Mouse (Mus musculus): ENCODE data around the gene Cdkn2aipnl. TPM values are rescaled to one million over a fixed set of nuclear protein-coding genes. Genes with fewer than 3 reads are reported as not detected.

Cdkn2aipnl gene
- polyA plus RNA-seq, 1 experiment from 2014 or later: 87.0 TPM

- ATAC-seq: no peak
- Histone ChIP-seq H3K27me3 (replicated peaks; ENCODE audit: control insufficient read depth, insufficient read depth, low read length) (no peaks in the 10 kb centered on the region), H3K9me3 (ENCODE audit: control insufficient read depth, low read length) (no peaks in the 10 kb centered on the region), H3K9ac (ENCODE audit: low read depth, low read length) (no peak overlapping the region), H3K27ac (ENCODE audit: low read length) (no peak overlapping the region), H3K4me2 (ENCODE audit: low read depth, low read length) (no peak overlapping the region), H3K4me1 (ENCODE audit: control insufficient read depth, insufficient read depth, low read length) (peaks cover 7% of the 10 kb centered on the region; the same call in 1 of the 2 replicates), H3K36me3 (ENCODE audit: control insufficient read depth, insufficient read depth, low read length) (no peaks in the 10 kb centered on the region), H3K4me3 (ENCODE audit: low read length) (no peak overlapping the region)
- 82% methylated on average over 3 of the region's 3 CpGs for WGBS
Observed at GRCm38 (mm10) chr11:51944239-51944638, 23.2 kb upstream of the Cdkn2aipnl start.

DNA sequence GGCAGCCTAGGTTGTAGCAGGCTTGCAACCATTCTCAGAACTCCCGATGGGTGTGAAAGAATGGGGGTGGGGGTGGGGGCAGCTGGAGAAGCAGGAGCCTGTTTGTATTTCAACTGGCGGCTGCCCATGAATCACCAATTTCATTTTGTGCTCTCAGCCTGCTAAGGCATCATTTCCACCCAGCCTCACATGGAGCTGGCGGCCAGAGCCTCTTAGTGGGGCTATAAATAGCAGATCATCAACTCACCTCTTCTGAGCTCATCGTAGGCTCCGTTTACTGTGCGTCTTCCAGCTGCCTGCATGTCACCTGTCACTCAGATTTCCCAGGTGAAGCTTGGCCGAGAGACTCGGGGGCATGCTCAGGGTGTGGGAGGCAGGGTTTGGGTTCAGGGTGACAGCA lies 21.9 kb upstream of the Cdkn2aipnl start:
- WGBS: 11% methylated on average over 8 of the region's 8 CpGs
- 0 out of 2 replicates have a peak, but pooled peaks have one; percentile 11 for ATAC-seq
- H3K9me3 ChIP-seq (ENCODE audit: control insufficient read depth, low read length): no peaks in the 10 kb centered on the region
- no peak overlapping the region for H3K4me2 ChIP-seq (ENCODE audit: low read depth, low read length)
- H3K4me3 ChIP-seq (ENCODE audit: low read length): no peak overlapping the region
- H3K27me3 ChIP-seq (replicated peaks; ENCODE audit: control insufficient read depth, insufficient read depth, low read length): no peaks in the 10 kb centered on the region
- no peak overlapping the region for H3K27ac ChIP-seq (ENCODE audit: low read length)
- peaks cover 7% of the 10 kb centered on the region; the same call in 1 of the 2 replicates for H3K4me1 ChIP-seq (ENCODE audit: control insufficient read depth, insufficient read depth, low read length)
- no peaks in the 10 kb centered on the region for H3K36me3 ChIP-seq (ENCODE audit: control insufficient read depth, insufficient read depth, low read length)
- no peak overlapping the region; the same call in 1 of the 2 replicates for H3K9ac ChIP-seq (ENCODE audit: low read depth, low read length)

DNA sequence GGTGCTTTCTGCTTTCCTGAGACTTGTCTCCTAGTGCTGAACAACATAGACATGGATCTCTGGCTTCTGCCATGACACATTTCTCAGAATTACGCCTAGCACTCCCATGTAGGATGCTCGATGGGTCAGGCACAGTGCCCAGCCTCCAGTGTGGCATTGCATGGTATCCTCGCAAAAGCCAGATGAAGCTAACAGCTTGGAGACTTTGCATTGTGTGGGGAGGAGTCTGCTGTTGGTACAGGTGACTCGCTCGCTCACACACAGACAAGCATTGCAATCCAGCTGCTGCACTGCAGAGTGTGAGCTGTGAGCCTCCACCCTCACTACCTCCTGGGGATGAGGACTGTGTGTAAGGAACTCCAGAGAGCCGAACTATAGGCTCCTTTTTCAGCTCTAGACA lies 21.3 kb upstream of the Cdkn2aipnl start:
- H3K9me3 ChIP-seq (ENCODE audit: control insufficient read depth, low read length): no peaks in the 10 kb centered on the region
- no peak overlapping the region for H3K4me2 ChIP-seq (ENCODE audit: low read depth, low read length)
- H3K36me3 ChIP-seq (ENCODE audit: control insufficient read depth, insufficient read depth, low read length): no peaks in the 10 kb centered on the region
- H3K27me3 ChIP-seq (replicated peaks; ENCODE audit: control insufficient read depth, insufficient read depth, low read length): no peaks in the 10 kb centered on the region
- peaks cover 7% of the 10 kb centered on the region; the same call in 1 of the 2 replicates for H3K4me1 ChIP-seq (ENCODE audit: control insufficient read depth, insufficient read depth, low read length)
- no peak overlapping the region for H3K9ac ChIP-seq (ENCODE audit: low read depth, low read length)
- no peak overlapping the region for H3K27ac ChIP-seq (ENCODE audit: low read length)
- no peak overlapping the region for H3K4me3 ChIP-seq (ENCODE audit: low read length)
- ATAC-seq: no peak
- 77% methylated on average over 6 of the region's 6 CpGs for WGBS

DNA sequence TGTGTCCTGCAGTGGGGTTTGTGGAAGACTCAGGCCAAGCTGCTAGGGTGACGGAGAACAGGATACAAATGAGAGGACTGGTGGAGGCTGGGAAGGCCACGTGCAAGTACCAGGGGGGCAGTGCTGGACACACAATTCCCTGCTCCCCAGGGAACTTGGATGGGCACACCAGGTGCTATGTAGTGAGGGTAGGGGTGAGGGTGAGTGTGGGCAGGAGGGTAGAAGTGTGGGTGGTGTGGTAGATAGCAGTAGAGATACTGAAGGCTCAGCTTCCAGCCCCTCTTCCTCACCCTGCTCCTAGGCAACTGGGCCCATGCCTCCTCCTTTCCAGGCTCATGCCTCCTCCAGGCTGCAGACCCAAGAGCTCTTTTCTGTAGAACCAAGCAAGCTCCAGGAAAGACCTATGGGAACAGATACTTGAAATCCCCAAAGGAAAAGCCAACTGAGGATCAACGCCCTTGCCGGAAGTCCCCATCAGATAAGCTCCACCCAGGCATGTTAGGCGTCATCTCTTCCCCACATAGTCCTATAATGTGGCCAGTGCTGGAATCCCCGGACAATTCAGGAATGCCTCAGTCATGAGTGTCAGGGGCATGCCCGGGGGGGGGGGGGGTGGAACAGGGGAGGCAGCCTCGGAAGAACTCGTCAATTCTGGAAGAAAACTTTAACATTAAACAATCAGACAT lies 18.2 kb upstream of the Cdkn2aipnl start:
- 73% methylated on average over 9 of the region's 9 CpGs for WGBS
- no peak overlapping the region for H3K9ac ChIP-seq (ENCODE audit: low read depth, low read length)
- H3K27me3 ChIP-seq (replicated peaks; ENCODE audit: control insufficient read depth, insufficient read depth, low read length): no peaks in the 10 kb centered on the region
- H3K36me3 ChIP-seq (ENCODE audit: control insufficient read depth, insufficient read depth, low read length): no peaks in the 10 kb centered on the region
- peaks cover 5% of the 10 kb centered on the region; the same call in 1 of the 2 replicates for H3K4me1 ChIP-seq (ENCODE audit: control insufficient read depth, insufficient read depth, low read length)
- H3K27ac ChIP-seq (ENCODE audit: low read length): no peak overlapping the region
- ATAC-seq: no peak
- H3K9me3 ChIP-seq (ENCODE audit: control insufficient read depth, low read length): no peaks in the 10 kb centered on the region
- H3K4me2 ChIP-seq (ENCODE audit: low read depth, low read length): no peak overlapping the region
- H3K4me3 ChIP-seq (ENCODE audit: low read length): no peak overlapping the region

DNA sequence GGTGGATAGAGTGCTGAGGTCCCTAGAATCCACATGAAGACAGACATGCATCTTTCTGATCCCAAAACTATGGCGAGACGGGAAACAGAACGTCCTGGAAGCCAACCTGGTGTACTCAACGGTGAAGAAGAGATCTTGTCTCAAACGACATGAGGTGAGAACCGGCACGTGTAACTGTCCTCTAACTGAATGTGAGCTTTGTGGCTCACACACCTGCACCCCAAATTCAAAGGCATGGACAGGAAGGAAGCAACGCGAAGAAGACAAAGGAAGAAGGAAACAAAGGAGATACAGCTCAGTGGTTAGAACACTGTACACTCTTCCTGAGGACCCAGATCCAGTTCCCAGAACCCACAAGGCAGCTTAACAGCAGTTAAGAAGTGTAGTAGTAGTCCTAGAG lies 17.5 kb upstream of the Cdkn2aipnl start:
- ATAC-seq: no peak
- no peak overlapping the region for H3K4me2 ChIP-seq (ENCODE audit: low read depth, low read length)
- WGBS: 92% methylated on average over 9 of the region's 9 CpGs
- H3K27me3 ChIP-seq (replicated peaks; ENCODE audit: control insufficient read depth, insufficient read depth, low read length): no peaks in the 10 kb centered on the region
- no peak overlapping the region for H3K9ac ChIP-seq (ENCODE audit: low read depth, low read length)
- no peaks in the 10 kb centered on the region for H3K9me3 ChIP-seq (ENCODE audit: control insufficient read depth, low read length)
- H3K36me3 ChIP-seq (ENCODE audit: control insufficient read depth, insufficient read depth, low read length): no peaks in the 10 kb centered on the region
- H3K4me3 ChIP-seq (ENCODE audit: low read length): no peak overlapping the region
- H3K4me1 ChIP-seq (ENCODE audit: control insufficient read depth, insufficient read depth, low read length): peaks cover 4% of the 10 kb centered on the region; the same call in 1 of the 2 replicates
- no peak overlapping the region for H3K27ac ChIP-seq (ENCODE audit: low read length)

DNA sequence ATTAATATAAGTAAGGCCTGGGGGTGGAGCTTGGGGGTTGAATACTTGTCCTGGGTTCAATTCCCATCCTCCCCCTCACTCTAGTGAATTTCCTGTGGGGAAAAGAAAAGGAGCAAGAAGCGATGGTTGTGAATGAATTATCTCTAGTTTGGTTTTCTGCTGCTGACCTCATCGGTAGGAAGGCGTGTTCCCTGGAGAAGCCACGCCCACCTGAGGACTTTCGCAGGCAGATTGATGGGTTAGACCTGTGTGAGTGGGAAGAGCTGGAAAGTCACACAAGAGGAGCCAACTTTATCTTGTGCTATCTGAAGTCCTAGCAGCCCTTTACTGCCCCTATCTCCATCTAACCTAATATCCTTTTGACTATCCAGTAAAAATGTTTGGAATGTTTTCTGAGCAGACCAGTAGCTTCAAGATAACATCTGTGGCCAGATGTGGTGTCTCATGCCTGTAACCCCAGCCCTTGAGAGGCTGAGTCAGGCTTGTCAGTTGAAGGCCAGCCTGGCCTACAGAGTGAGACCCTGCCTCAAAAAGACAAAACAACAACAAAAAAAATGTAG lies 15.5 kb upstream of the Cdkn2aipnl start:
- ATAC-seq: no peak
- H3K27me3 ChIP-seq (replicated peaks; ENCODE audit: control insufficient read depth, insufficient read depth, low read length): no peaks in the 10 kb centered on the region
- no peak overlapping the region for H3K4me3 ChIP-seq (ENCODE audit: low read length)
- no peaks in the 10 kb centered on the region for H3K36me3 ChIP-seq (ENCODE audit: control insufficient read depth, insufficient read depth, low read length)
- H3K9ac ChIP-seq (ENCODE audit: low read depth, low read length): no peak overlapping the region
- H3K4me1 ChIP-seq (ENCODE audit: control insufficient read depth, insufficient read depth, low read length): no peaks in the 10 kb centered on the region
- WGBS: 41% methylated on average over 5 of the region's 5 CpGs
- H3K9me3 ChIP-seq (ENCODE audit: control insufficient read depth, low read length): no peaks in the 10 kb centered on the region
- H3K27ac ChIP-seq (ENCODE audit: low read length): no peak overlapping the region
- no peak overlapping the region for H3K4me2 ChIP-seq (ENCODE audit: low read depth, low read length)

GRCm38 (mm10) chr11:51956112-51956511 lies 11.3 kb upstream of the Cdkn2aipnl start:
- no peaks in the 10 kb centered on the region for H3K9me3 ChIP-seq (ENCODE audit: control insufficient read depth, low read length)
- H3K27ac ChIP-seq (ENCODE audit: low read length): no peak overlapping the region
- H3K9ac ChIP-seq (ENCODE audit: low read depth, low read length): no peak overlapping the region
- H3K4me2 ChIP-seq (ENCODE audit: low read depth, low read length): no peak overlapping the region
- H3K36me3 ChIP-seq (ENCODE audit: control insufficient read depth, insufficient read depth, low read length): no peaks in the 10 kb centered on the region
- no peaks in the 10 kb centered on the region for H3K4me1 ChIP-seq (ENCODE audit: control insufficient read depth, insufficient read depth, low read length)
- H3K4me3 ChIP-seq (ENCODE audit: low read length): no peak overlapping the region
- 79% methylated on average over 9 of the region's 9 CpGs for WGBS
- H3K27me3 ChIP-seq (replicated peaks; ENCODE audit: control insufficient read depth, insufficient read depth, low read length): no peaks in the 10 kb centered on the region
- ATAC-seq: no peak

DNA sequence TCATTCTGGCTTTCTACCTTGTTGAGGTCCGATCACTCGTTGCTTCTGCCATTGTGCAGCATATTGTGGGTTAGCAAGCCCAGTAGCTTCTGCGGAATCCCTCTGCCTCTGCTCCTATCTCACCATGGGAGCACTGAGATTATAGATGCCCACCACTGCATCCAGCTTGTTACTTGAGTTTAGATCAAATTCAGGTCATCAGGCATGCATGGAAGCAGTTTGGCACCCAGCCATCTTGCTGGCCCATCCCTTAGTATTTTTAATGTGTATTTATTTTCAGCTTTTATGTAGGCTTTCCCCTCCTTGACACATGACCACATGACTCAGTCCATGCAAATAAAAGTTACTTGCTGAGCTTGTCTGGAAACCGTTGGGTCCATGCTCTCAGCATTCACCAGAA lies 9.7 kb upstream of the Cdkn2aipnl start:
- Histone ChIP-seq H3K9ac (ENCODE audit: low read depth, low read length) (no peak overlapping the region), H3K27me3 (replicated peaks; ENCODE audit: control insufficient read depth, insufficient read depth, low read length) (no peaks in the 10 kb centered on the region), H3K36me3 (ENCODE audit: control insufficient read depth, insufficient read depth, low read length) (no peaks in the 10 kb centered on the region), H3K9me3 (ENCODE audit: control insufficient read depth, low read length) (no peaks in the 10 kb centered on the region), H3K4me3 (ENCODE audit: low read length) (no peak overlapping the region), H3K4me1 (ENCODE audit: control insufficient read depth, insufficient read depth, low read length) (no peaks in the 10 kb centered on the region), H3K4me2 (ENCODE audit: low read depth, low read length) (no peak overlapping the region), H3K27ac (ENCODE audit: low read length) (no peak overlapping the region)
- ATAC-seq: no peak
- 80% methylated on average over 4 of the region's 4 CpGs for WGBS

GRCm38 (mm10) chr11:51959511-51959910 lies 8.0 kb upstream of the Cdkn2aipnl start:
- 85% methylated on average over 5 of the region's 5 CpGs for WGBS
- no peaks in the 10 kb centered on the region for H3K4me1 ChIP-seq (ENCODE audit: control insufficient read depth, insufficient read depth, low read length)
- H3K4me3 ChIP-seq (ENCODE audit: low read length): no peak overlapping the region
- no peak overlapping the region for H3K27ac ChIP-seq (ENCODE audit: low read length)
- no peak overlapping the region for H3K4me2 ChIP-seq (ENCODE audit: low read depth, low read length)
- no peak for ATAC-seq
- H3K9me3 ChIP-seq (ENCODE audit: control insufficient read depth, low read length): no peaks in the 10 kb centered on the region
- H3K27me3 ChIP-seq (replicated peaks; ENCODE audit: control insufficient read depth, insufficient read depth, low read length): no peaks in the 10 kb centered on the region
- no peaks in the 10 kb centered on the region for H3K36me3 ChIP-seq (ENCODE audit: control insufficient read depth, insufficient read depth, low read length)
- H3K9ac ChIP-seq (ENCODE audit: low read depth, low read length): no peak overlapping the region

Data from intestine, embryonic 16.5 days (tissue).